Mouse (Mus musculus) heart, postnatal 0 days (tissue): ENCODE measurements at regions not wholly inside any gene's neighbourhood (a gene's known extent, or its start where the extent isn't known, plus 50 kb on each side); places are given as distances from the start of the nearest gene placed in this dataset.

Source experiments
- CTCF ChIP-seq: IDR thresholded peaks from 2 replicates; pipeline ENCODE4 v1.5.1; 2016; ENCODE audit warnings: antibody characterized with exemption, control low read depth, low read depth
- EP300 ChIP-seq: IDR thresholded peaks from 2 replicates; pipeline ENCODE4 v1.6.1; 2016; ENCODE audit warnings: antibody characterized with exemption, low read depth

DNA sequence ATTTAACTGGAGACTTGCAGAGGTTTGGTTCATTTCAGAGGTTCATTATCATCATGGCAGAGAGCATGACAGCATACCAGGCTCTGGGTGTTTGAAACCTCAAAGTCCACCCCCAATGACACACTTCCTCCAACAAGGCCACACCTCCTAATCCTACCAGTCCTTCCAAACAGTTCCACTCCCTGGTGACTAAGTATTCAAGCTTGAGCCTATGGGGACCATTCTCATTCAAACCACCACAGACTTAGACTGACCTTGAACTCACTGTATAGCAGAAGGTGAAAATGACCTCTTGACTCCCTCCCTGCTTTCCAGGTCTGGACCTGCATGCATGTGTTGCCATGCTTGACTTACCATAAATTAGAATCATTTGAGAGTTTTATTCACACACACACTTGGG lies 87.6 kb upstream of the Foxn2 start:
- TF ChIP-seq CTCF, result no peak
- no peak for TF ChIP-seq EP300
